In the genomic region with DNA sequence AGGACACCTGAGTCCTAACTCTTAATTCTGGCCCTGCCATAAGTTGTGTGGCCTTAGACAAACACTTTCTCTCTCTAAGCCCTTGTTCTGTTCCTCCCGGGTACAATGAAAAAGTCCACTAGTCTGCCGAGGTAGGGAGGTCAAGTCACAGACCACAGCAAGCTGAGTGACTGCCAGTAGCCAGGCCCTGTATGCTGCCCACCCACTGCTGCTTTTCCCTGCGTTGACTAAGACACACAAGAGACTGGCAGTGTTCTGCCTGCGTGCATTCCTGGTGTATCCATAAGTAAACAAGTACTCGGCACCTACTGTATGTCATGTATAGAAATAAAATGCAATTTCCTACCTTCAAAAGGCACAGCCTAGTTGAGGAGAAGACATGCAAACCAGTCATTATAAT, we compare ENCODE assay signal across 9 mouse cellular contexts. TPM values are rescaled to one million over a fixed set of nuclear protein-coding genes. Genes with fewer than 3 reads are reported as not detected.
DNase-seq lines count a peak whose midpoint lies in the region; ATAC-seq and TF ChIP-seq lines count a peak whose summit lies in the region.
"Had no signal": no experiment of that assay in that cellular context is flagged by ENCODE, and none has a peak within 500 bp of the region (broad histone marks: within the 10 kb centered on the region; RNA-seq: fewer than 3 reads in every experiment).

No protein-coding gene starts in this region.

- peak overlapping the region; percentile 84; the same call in 1 of the 2 replicates for H3K9ac ChIP-seq in heart, embryonic 12.5 days
- peak overlapping the region; percentile 91 for H3K9ac ChIP-seq in ES-Bruce4 (ENCODE audit: low read depth, poor library complexity, severe bottlenecking)
- H3K9ac ChIP-seq in forebrain, embryonic 12.5 days: peak overlapping the region; percentile 94
- no peak overlapping the region for H3K9ac ChIP-seq in limb, embryonic 11.5 days (ENCODE audit: low read length)
- H3K9ac ChIP-seq: liver, embryonic 14.5 days had no signal

- no peak for DNase-seq in heart, adult 9 months (ENCODE audit: low spot score in 2 of 2)
- DNase-seq in limb, embryonic 11.5 days (ENCODE audit: low spot score): no peak
- no peak for DNase-seq in frontal cortex, postnatal 10 days (ENCODE audit: low spot score in 2 of 2)
- no peak for DNase-seq in layer of hippocampus, adult 9-10 months (ENCODE audit: low spot score)

- H3K36me3 ChIP-seq in heart, embryonic 12.5 days: no peaks in the 10 kb centered on the region
- H3K36me3 ChIP-seq in ES-Bruce4 (ENCODE audit: control insufficient read depth, insufficient read depth, low read length, poor library complexity, severe bottlenecking): no peaks in the 10 kb centered on the region
- peaks cover 15% of the 10 kb centered on the region; the same call in 1 of the 2 replicates for H3K36me3 ChIP-seq in forebrain, embryonic 12.5 days (replicated peaks)
- H3K36me3 ChIP-seq in limb, embryonic 11.5 days (ENCODE audit: control insufficient read depth, insufficient read depth, low read length): no peaks in the 10 kb centered on the region

- H3K4me3 ChIP-seq in heart, embryonic 12.5 days: peak overlapping the region; percentile 69
- no peak overlapping the region for H3K4me3 ChIP-seq in ES-Bruce4 (ENCODE audit: low read depth, low read length)
- peak overlapping the region; percentile 84; the same call in 1 of the 2 replicates for H3K4me3 ChIP-seq in forebrain, embryonic 12.5 days (replicated peaks)
- H3K4me3 ChIP-seq in limb, embryonic 11.5 days (ENCODE audit: low read depth, low read length): peak overlapping the region; percentile 89

- TF ChIP-seq CTCF in ES-Bruce4 (IDR thresholded peaks at IDR 0.05; ENCODE audit: low read depth, low read length): no peak

- H3K27ac ChIP-seq in heart, embryonic 12.5 days (ENCODE audit: poor library complexity, severe bottlenecking): no peak overlapping the region
- no peak overlapping the region for H3K27ac ChIP-seq in ES-Bruce4 (ENCODE audit: insufficient read depth, low read length)
- H3K27ac ChIP-seq in forebrain, embryonic 12.5 days: peak overlapping the region; percentile 90; the same call in 1 of the 2 replicates
- H3K27ac ChIP-seq in limb, embryonic 11.5 days (replicated peaks; ENCODE audit: low read depth, low read length): no peak overlapping the region
- H3K27ac ChIP-seq: liver, embryonic 14.5 days had no signal

- H3K27me3 ChIP-seq in heart, embryonic 12.5 days (replicated peaks): peaks cover 76% of the 10 kb centered on the region
- no peaks in the 10 kb centered on the region for H3K27me3 ChIP-seq in ES-Bruce4 (ENCODE audit: control insufficient read depth, insufficient read depth, low read length, poor library complexity, severe bottlenecking)
- peaks cover 62% of the 10 kb centered on the region for H3K27me3 ChIP-seq in forebrain, embryonic 12.5 days
- peaks cover 26% of the 10 kb centered on the region for H3K27me3 ChIP-seq in limb, embryonic 11.5 days (ENCODE audit: control insufficient read depth, insufficient read depth, low read length)

- WGBS in heart, embryonic 12.5 days: 36% methylated on average over 5 of the region's 5 CpGs
- 31% methylated on average over 5 of the region's 5 CpGs for WGBS in forebrain, embryonic 12.5 days
- 36% methylated on average over 5 of the region's 5 CpGs for WGBS in limb, embryonic 11.5 days

- H3K4me1 ChIP-seq in heart, embryonic 12.5 days (replicated peaks): peaks cover 23% of the 10 kb centered on the region
- H3K4me1 ChIP-seq in ES-Bruce4 (ENCODE audit: control insufficient read depth, insufficient read depth, low read length): no peaks in the 10 kb centered on the region
- peaks cover 52% of the 10 kb centered on the region for H3K4me1 ChIP-seq in forebrain, embryonic 12.5 days
- peaks cover 11% of the 10 kb centered on the region for H3K4me1 ChIP-seq in limb, embryonic 11.5 days (ENCODE audit: control insufficient read depth, insufficient read depth, low read length)

- no peak for TF ChIP-seq EP300 in ES-Bruce4 (IDR thresholded peaks at IDR 0.05; ENCODE audit: insufficient read depth, low read depth, low read length)

- no peak for ATAC-seq in heart, embryonic 12.5 days (ENCODE audit: insufficient number of reproducible peaks, low FRiP score)
- no peak for ATAC-seq in forebrain, embryonic 12.5 days (ENCODE audit: low FRiP score)
- ATAC-seq in limb, embryonic 11.5 days (ENCODE audit: insufficient number of reproducible peaks, low FRiP score, low TSS enrichment, low read depth): no peak
- no peak for ATAC-seq in megakaryocyte-erythroid progenitor cell, adult 5-6 weeks (replicated peaks; ENCODE audit: low FRiP score, low TSS enrichment, poor library complexity, severe bottlenecking)

- TF ChIP-seq POLR2A in ES-Bruce4 (IDR thresholded peaks at IDR 0.05; ENCODE audit: insufficient read depth, low read length): no peak

- H3K4me2 ChIP-seq in heart, embryonic 12.5 days: peak overlapping the region; percentile 93
- peak overlapping the region; percentile 72 for H3K4me2 ChIP-seq in forebrain, embryonic 12.5 days
- H3K4me2 ChIP-seq in limb, embryonic 11.5 days (ENCODE audit: low read depth, severe bottlenecking): peak overlapping the region; percentile 69

- no peaks in the 10 kb centered on the region for H3K9me3 ChIP-seq in heart, embryonic 12.5 days (replicated peaks)
- no peaks in the 10 kb centered on the region for H3K9me3 ChIP-seq in ES-Bruce4 (replicated peaks; ENCODE audit: control insufficient read depth, insufficient read depth, low read length, poor library complexity, severe bottlenecking)
- H3K9me3 ChIP-seq in forebrain, embryonic 12.5 days: no peaks in the 10 kb centered on the region
- H3K9me3 ChIP-seq in limb, embryonic 11.5 days (ENCODE audit: control insufficient read depth, low read length): no peaks in the 10 kb centered on the region

RNA-seq across cellular contexts. Expression of gene Tmem151b, which starts 0.8 kb away (rescaled TPM):
- polyA plus RNA-seq in heart, embryonic 12.5 days (2016; fragmentation: Nextera tagmentation; extraction: Ambion mirVana): 1.4 and 1.6 TPM in 2 replicates
- 1.5 and 1.8 TPM in 2 replicates for polyA plus RNA-seq in ES-Bruce4 (2011; ENCODE audit: insufficient read depth, insufficient read length, low read depth, missing spikeins)
- polyA plus RNA-seq in forebrain, embryonic 12.5 days (2016; fragmentation: Nextera tagmentation; extraction: Ambion mirVana): 8.5 and 13.4 TPM in 2 replicates
- 5.2 and 5.7 TPM in 2 replicates for polyA plus RNA-seq in limb, embryonic 11.5 days (2014; fragmentation: Nextera tagmentation; extraction: Ambion mirVana)
- not detected in 2 replicates for total RNA-seq in megakaryocyte-erythroid progenitor cell, adult 5-6 weeks (2014; fragmentation: Nextera tagmentation)
- not detected in 2 replicates for total RNA-seq in megakaryocyte-erythroid progenitor cell, adult 5-6 weeks (2017)

RNA-seq across cellular contexts. Expression of gene Nfkbie, which starts 5.2 kb away (rescaled TPM):
- 2.5 and 3.1 TPM in 2 replicates for polyA plus RNA-seq in heart, embryonic 12.5 days (2016; fragmentation: Nextera tagmentation; extraction: Ambion mirVana)
- 2.7 and 3.0 TPM in 2 replicates for polyA plus RNA-seq in ES-Bruce4 (2011; ENCODE audit: insufficient read depth, insufficient read length, low read depth, missing spikeins)
- 5.5 and 5.7 TPM in 2 replicates for polyA plus RNA-seq in forebrain, embryonic 12.5 days (2016; fragmentation: Nextera tagmentation; extraction: Ambion mirVana)
- 5.6 and 6.2 TPM in 2 replicates for polyA plus RNA-seq in limb, embryonic 11.5 days (2014; fragmentation: Nextera tagmentation; extraction: Ambion mirVana)
- total RNA-seq in megakaryocyte-erythroid progenitor cell, adult 5-6 weeks (2014; fragmentation: Nextera tagmentation): 4.2 and 6.0 TPM in 2 replicates
- 3.2 and 3.9 TPM in 2 replicates for total RNA-seq in megakaryocyte-erythroid progenitor cell, adult 5-6 weeks (2017)

RNA-seq across cellular contexts. Expression of gene Slc35b2, which starts 13.4 kb away (rescaled TPM):
- 85.6 and 89.6 TPM in 2 replicates for polyA plus RNA-seq in heart, embryonic 12.5 days (2016; fragmentation: Nextera tagmentation; extraction: Ambion mirVana)
- 28.2 and 31.7 TPM in 2 replicates for polyA plus RNA-seq in ES-Bruce4 (2011; ENCODE audit: insufficient read depth, insufficient read length, low read depth, missing spikeins)
- 91.0 and 91.7 TPM in 2 replicates for polyA plus RNA-seq in forebrain, embryonic 12.5 days (2016; fragmentation: Nextera tagmentation; extraction: Ambion mirVana)
- polyA plus RNA-seq in limb, embryonic 11.5 days (2014; fragmentation: Nextera tagmentation; extraction: Ambion mirVana): 90.5 and 92.0 TPM in 2 replicates
- total RNA-seq in megakaryocyte-erythroid progenitor cell, adult 5-6 weeks (2014; fragmentation: Nextera tagmentation): 46.9 and 74.5 TPM in 2 replicates
- 27.7 and 60.3 TPM in 2 replicates for total RNA-seq in megakaryocyte-erythroid progenitor cell, adult 5-6 weeks (2017)

RNA-seq across cellular contexts. Expression of gene Hsp90ab1, which starts 22.8 kb away (rescaled TPM):
- 1,306 and 1,316 TPM in 2 replicates for polyA plus RNA-seq in heart, embryonic 12.5 days (2016; fragmentation: Nextera tagmentation; extraction: Ambion mirVana)
- polyA plus RNA-seq in ES-Bruce4 (2011; ENCODE audit: insufficient read depth, insufficient read length, low read depth, missing spikeins): 3,626 and 3,708 TPM in 2 replicates
- 1,580 and 1,603 TPM in 2 replicates for polyA plus RNA-seq in forebrain, embryonic 12.5 days (2016; fragmentation: Nextera tagmentation; extraction: Ambion mirVana)
- 1,903 and 1,914 TPM in 2 replicates for polyA plus RNA-seq in limb, embryonic 11.5 days (2014; fragmentation: Nextera tagmentation; extraction: Ambion mirVana)
- 1,847 and 1,911 TPM in 2 replicates for total RNA-seq in megakaryocyte-erythroid progenitor cell, adult 5-6 weeks (2014; fragmentation: Nextera tagmentation)
- 2,660 and 3,319 TPM in 2 replicates for total RNA-seq in megakaryocyte-erythroid progenitor cell, adult 5-6 weeks (2017)

RNA-seq across cellular contexts. Expression of gene Tcte1, which starts 27.0 kb away (rescaled TPM):
- 0.15 and 0.20 TPM in 2 replicates for polyA plus RNA-seq in heart, embryonic 12.5 days (2016; fragmentation: Nextera tagmentation; extraction: Ambion mirVana)
- polyA plus RNA-seq in ES-Bruce4 (2011; ENCODE audit: insufficient read depth, insufficient read length, low read depth, missing spikeins): not detected in 2 replicates
- 1.1 and 2.4 TPM in 2 replicates for polyA plus RNA-seq in forebrain, embryonic 12.5 days (2016; fragmentation: Nextera tagmentation; extraction: Ambion mirVana)
- polyA plus RNA-seq in limb, embryonic 11.5 days (2014; fragmentation: Nextera tagmentation; extraction: Ambion mirVana): 0.87 and 1.3 TPM in 2 replicates
- not detected in 2 replicates for total RNA-seq in megakaryocyte-erythroid progenitor cell, adult 5-6 weeks (2014; fragmentation: Nextera tagmentation)
- total RNA-seq in megakaryocyte-erythroid progenitor cell, adult 5-6 weeks (2017): not detected in 2 replicates
- polyA plus RNA-seq: liver, embryonic 14.5 days had no signal
